Comparison of ENCODE assay signal across 26 mouse cellular contexts in genomic region chr15:64564703-64565102, GRCm38 (mm10).
DNase-seq lines count a peak whose midpoint lies in the region; ATAC-seq and TF ChIP-seq lines count a peak whose summit lies in the region.
"Had no signal": no experiment of that assay in that cellular context is flagged by ENCODE, and none has a peak within 500 bp of the region (broad histone marks: within the 10 kb centered on the region; RNA-seq: fewer than 3 reads in every experiment).

No protein-coding gene starts in this region.

- no peaks in the 10 kb centered on the region for H3K9me3 ChIP-seq in kidney, embryonic 15.5 days (replicated peaks)
- H3K9me3 ChIP-seq in intestine, embryonic 16.5 days (ENCODE audit: control insufficient read depth, low read length): no peaks in the 10 kb centered on the region
- H3K9me3 ChIP-seq: embryonic facial prominence, embryonic 10.5 days; embryonic facial prominence, embryonic 12.5 days; forebrain, embryonic 13.5 days; forebrain, embryonic 15.5 days; G1E had no signal

- peak; percentile 21 for DNase-seq in kidney, adult 2 months
- no peak for DNase-seq in kidney, postnatal 4 days
- DNase-seq in kidney, postnatal 36 days: peak; percentile 4
- DNase-seq in yolk sac, embryonic 10.5 days (ENCODE audit: low spot score): peak; percentile 51
- DNase-seq in cerebellum, postnatal 14 days: no peak
- DNase-seq: adrenal gland, adult 8-10 months; adrenal gland, postnatal 14 days; adrenal gland, postnatal 36 days; B cell, adult 2 months; cerebellum, adult 11 months; cerebellum, adult 18-20 months; cerebellum, adult 8-10 months; cerebellum, adult 9-11 months; cerebellum, postnatal 25 days; forebrain, postnatal 0 days had no signal

- no peak overlapping the region for H3K4me3 ChIP-seq in kidney, adult 2 months (ENCODE audit: insufficient read depth, low read depth, low read length)
- H3K4me3 ChIP-seq in kidney, embryonic 15.5 days (replicated peaks): no peak overlapping the region
- no peak overlapping the region for H3K4me3 ChIP-seq in intestine, embryonic 16.5 days (ENCODE audit: low read length)
- H3K4me3 ChIP-seq: embryonic facial prominence, embryonic 10.5 days; embryonic facial prominence, embryonic 12.5 days; forebrain, embryonic 13.5 days; forebrain, embryonic 15.5 days had no signal

- no peak for ATAC-seq in kidney, embryonic 15.5 days (replicated peaks; ENCODE audit: low FRiP score)
- peak; percentile 71 for ATAC-seq in intestine, embryonic 16.5 days
- no peak for ATAC-seq in activated CD4-positive, CD25-positive, alpha-beta regulatory T cell, adult 4 months
- ATAC-seq: CD4-positive, CD25-positive, alpha-beta regulatory T cell, adult 4 months; forebrain, embryonic 13.5 days; forebrain, embryonic 15.5 days; forebrain, postnatal 0 days; Patski had no signal

- H3K36me3 ChIP-seq in kidney, adult 2 months (ENCODE audit: control insufficient read depth, insufficient read depth, low read length): no peaks in the 10 kb centered on the region
- no peaks in the 10 kb centered on the region for H3K36me3 ChIP-seq in kidney, embryonic 15.5 days
- H3K36me3 ChIP-seq in intestine, embryonic 16.5 days (ENCODE audit: control insufficient read depth, insufficient read depth, low read length): no peaks in the 10 kb centered on the region
- H3K36me3 ChIP-seq: embryonic facial prominence, embryonic 10.5 days; embryonic facial prominence, embryonic 12.5 days; forebrain, embryonic 15.5 days; G1E had no signal

- no peaks in the 10 kb centered on the region for H3K4me1 ChIP-seq in kidney, adult 2 months (ENCODE audit: control insufficient read depth, insufficient read depth, low read length)
- no peaks in the 10 kb centered on the region for H3K4me1 ChIP-seq in kidney, embryonic 15.5 days
- H3K4me1 ChIP-seq in intestine, embryonic 16.5 days (ENCODE audit: control insufficient read depth, insufficient read depth, low read length): no peaks in the 10 kb centered on the region
- H3K4me1 ChIP-seq: embryonic facial prominence, embryonic 10.5 days; embryonic facial prominence, embryonic 12.5 days; forebrain, embryonic 13.5 days; forebrain, embryonic 15.5 days had no signal

- no peaks in the 10 kb centered on the region for H3K27me3 ChIP-seq in kidney, adult 2 months (replicated peaks; ENCODE audit: control insufficient read depth, insufficient read depth, low read length)
- H3K27me3 ChIP-seq in kidney, embryonic 15.5 days: no peaks in the 10 kb centered on the region
- H3K27me3 ChIP-seq in intestine, embryonic 16.5 days (replicated peaks; ENCODE audit: control insufficient read depth, insufficient read depth, low read length): no peaks in the 10 kb centered on the region
- H3K27me3 ChIP-seq: CH12.LX; embryonic facial prominence, embryonic 12.5 days; forebrain, embryonic 13.5 days; forebrain, embryonic 15.5 days; Patski had no signal

- H3K27ac ChIP-seq in kidney, adult 2 months (ENCODE audit: insufficient read depth, low read depth, low read length): no peak overlapping the region
- H3K27ac ChIP-seq in kidney, embryonic 15.5 days: no peak overlapping the region
- no peak overlapping the region for H3K27ac ChIP-seq in intestine, embryonic 16.5 days (ENCODE audit: low read length)
- H3K27ac ChIP-seq: embryonic facial prominence, embryonic 10.5 days; embryonic facial prominence, embryonic 12.5 days; forebrain, embryonic 13.5 days; forebrain, embryonic 15.5 days had no signal

- TF ChIP-seq CTCF in kidney, adult 2 months (conservative IDR thresholded peaks at IDR 0.05; ENCODE audit: insufficient read depth, insufficient read length, low read depth, low read length): no peak

- no peak for TF ChIP-seq POLR2A in kidney, adult 2 months (IDR thresholded peaks at IDR 0.05; ENCODE audit: low read depth, low read length)

- WGBS in kidney, adult 2 months: 40% methylated on average over 3 of the region's 3 CpGs
- 76% methylated on average over 3 of the region's 3 CpGs for WGBS in kidney, embryonic 15.5 days
- 60% methylated on average over 3 of the region's 3 CpGs for WGBS in intestine, embryonic 16.5 days

- no peak overlapping the region for H3K4me2 ChIP-seq in kidney, embryonic 15.5 days
- no peak overlapping the region for H3K4me2 ChIP-seq in intestine, embryonic 16.5 days (ENCODE audit: low read depth, low read length)
- H3K4me2 ChIP-seq: embryonic facial prominence, embryonic 12.5 days; forebrain, embryonic 13.5 days; forebrain, embryonic 15.5 days had no signal

- H3K9ac ChIP-seq in kidney, embryonic 15.5 days: no peak overlapping the region
- no peak overlapping the region for H3K9ac ChIP-seq in intestine, embryonic 16.5 days (ENCODE audit: low read depth, low read length)
- H3K9ac ChIP-seq: embryonic facial prominence, embryonic 12.5 days; forebrain, embryonic 13.5 days; forebrain, embryonic 15.5 days; forebrain, postnatal 0 days had no signal

Comparison
In these comparisons a context has a peak if more than half of its experiments do, and no peak if none do; other contexts are left out.
1. DNase-seq: peak in kidney, adult 2 months (single experiment), kidney, postnatal 36 days (2 of 2) and yolk sac, embryonic 10.5 days (single experiment); none in kidney, postnatal 4 days (0 of 2) and cerebellum, postnatal 14 days (0 of 2).